Mouse (Mus musculus): ENCODE results near the gene Pip5k1a. TPM values are rescaled to one million over a fixed set of nuclear protein-coding genes. Genes with fewer than 3 reads are reported as not detected.
"Not testable (repeated sequence)": the region's sequence is repeated elsewhere in the genome, so short reads cannot be mapped to it uniquely, and the experiment has no call there.

The Pip5k1a gene
- polyA plus RNA-seq, 1 experiment from 2014 or later, result 19.5 TPM

DNA sequence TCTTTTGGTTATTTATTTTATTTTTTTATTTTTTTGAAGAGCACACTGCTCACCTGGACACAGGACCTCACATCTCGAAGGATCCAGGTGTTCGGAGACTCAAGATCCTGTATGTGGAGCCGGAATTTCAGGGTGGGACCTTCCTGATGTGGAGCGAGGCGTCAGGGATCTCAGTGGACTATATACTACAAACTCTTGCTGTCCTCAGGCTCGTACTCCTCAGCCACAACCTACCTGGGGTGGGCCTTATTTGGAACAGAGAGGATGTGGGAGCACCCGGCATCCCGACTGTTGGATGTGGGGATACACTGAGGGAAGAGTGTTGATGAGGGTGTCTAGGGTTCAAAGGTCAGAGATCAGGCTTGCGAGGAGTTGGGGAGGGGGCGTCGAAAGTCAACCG lies 27.4 kb upstream of the Pip5k1a start:
- peak overlapping the region; percentile 78 for H3K4me3 ChIP-seq

DNA sequence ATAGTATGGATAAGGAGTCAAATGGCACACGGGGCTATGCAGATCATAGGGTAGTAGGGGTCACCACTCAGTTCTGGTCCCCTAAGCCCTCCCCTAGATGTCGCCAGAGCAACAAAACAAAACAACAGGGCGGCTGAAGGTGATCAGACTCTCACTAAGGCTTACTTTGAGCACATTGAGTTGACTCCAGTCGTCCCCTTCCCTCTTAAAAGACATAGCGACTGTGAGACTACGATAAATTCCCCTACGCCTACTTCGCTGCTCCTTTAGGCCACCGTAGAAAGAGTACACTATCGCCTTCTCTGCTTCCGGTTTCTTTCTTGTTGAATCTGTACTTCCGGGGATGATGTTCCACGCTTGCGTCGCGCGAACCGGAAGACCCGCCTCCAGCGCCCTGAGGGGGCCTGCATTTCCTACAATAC lies 27.0 kb upstream of the Pip5k1a start, which contains the start of the genes Scnm1 and Lysmd1:
TSS of gene Scnm1 (minus strand) at position 332 of the 422 bp plus-strand sequence.
TSS of gene Lysmd1 (plus strand) at position 409 of the 422 bp plus-strand sequence.
- peak within 1 kb of the TSS; percentile 89 for H3K27ac ChIP-seq
- peak within 1 kb of the TSS; percentile 78 for H3K4me3 ChIP-seq
- WGBS, result 0% methylated on average over 20 of the region's 20 CpGs

More for the DNA sequence above, 27.4 kb upstream of the Pip5k1a start:
- peaks cover 34% of the 10 kb centered on the region for H3K36me3 ChIP-seq (replicated peaks)
- H3K9me3 ChIP-seq; H3K27me3 ChIP-seq (ENCODE audit: poor library complexity, severe bottlenecking); H3K27ac ChIP-seq; DNase-seq (ENCODE audit: extremely low spot score, low spot score): not testable (repeated sequence)
- no CpG with 5 or more reads among the region's 12 CpGs for WGBS
- H3K4me1 ChIP-seq, result peaks cover 29% of the 10 kb centered on the region

DNA sequence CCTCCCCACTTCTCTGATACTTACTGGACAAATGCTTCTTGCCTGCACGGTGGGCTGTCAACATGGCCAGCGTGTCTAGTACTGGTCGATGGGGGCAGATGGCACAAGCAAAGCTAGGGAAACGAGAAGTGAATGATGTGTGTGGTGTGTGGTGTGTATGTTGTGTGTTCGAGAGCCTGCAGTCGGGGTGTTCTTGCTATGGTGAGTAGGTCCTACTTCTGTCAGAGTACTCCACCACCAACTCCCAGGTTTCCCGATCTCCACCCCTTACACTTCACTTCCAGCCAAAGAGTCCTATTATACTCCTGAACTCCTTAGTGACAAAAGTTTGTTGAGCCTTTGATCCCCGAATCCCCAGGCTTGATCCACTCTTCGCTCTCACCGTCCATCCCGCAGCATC lies 26.4 kb upstream of the Pip5k1a start:
- peaks cover 31% of the 10 kb centered on the region for H3K4me1 ChIP-seq
- H3K36me3 ChIP-seq (replicated peaks), result peaks cover 43% of the 10 kb centered on the region
- H3K27ac ChIP-seq, result peak overlapping the region; percentile 89
- peak overlapping the region; percentile 78 for H3K4me3 ChIP-seq
- H3K27me3 ChIP-seq (ENCODE audit: poor library complexity, severe bottlenecking), result no peaks in the 10 kb centered on the region
- WGBS, result 64% methylated on average over 11 of the region's 11 CpGs
- no peak for DNase-seq (ENCODE audit: extremely low spot score, low spot score)
- H3K9me3 ChIP-seq, result no peaks in the 10 kb centered on the region

More for the DNA sequence above, 27.0 kb upstream of the Pip5k1a start, which contains the start of the genes Scnm1 and Lysmd1:
- Histone ChIP-seq H3K36me3 (replicated peaks) (peaks cover 38% of the 10 kb centered on the region), H3K27me3 (ENCODE audit: poor library complexity, severe bottlenecking) (no peaks in the 10 kb centered on the region), H3K9me3 (no peaks in the 10 kb centered on the region), H3K4me1 (peaks cover 31% of the 10 kb centered on the region)
- DNase-seq (ENCODE audit: extremely low spot score, low spot score), result peak; percentile 90

- H3K4me3 ChIP-seq, result peak overlapping the region; percentile 78; the same call in 1 of the 2 replicates
Measured at GRCm38 (mm10) chr3:95132389-95132788, 25.7 kb upstream of the Pip5k1a start.

DNA sequence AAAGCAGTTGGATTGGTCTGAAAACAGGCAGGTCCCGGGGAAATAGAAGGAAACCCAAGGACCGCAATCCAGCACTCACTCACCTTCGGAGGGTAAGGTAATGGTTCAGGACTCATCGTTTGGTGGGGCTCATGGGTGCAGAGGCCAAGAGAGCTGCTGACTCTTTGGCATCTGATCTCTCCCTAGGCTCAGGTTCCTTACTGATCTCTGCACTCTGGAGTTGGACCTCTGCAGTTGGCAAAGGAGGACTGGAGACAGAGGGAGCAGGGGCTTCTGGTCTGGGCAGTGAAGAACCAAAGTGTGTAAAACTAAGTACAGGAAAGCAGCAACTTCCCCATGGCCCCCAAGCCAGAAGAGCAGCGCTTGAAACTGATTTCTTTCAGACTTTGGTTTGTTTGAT lies 23.4 kb upstream of the Pip5k1a start:
- Histone ChIP-seq H3K4me3 (no peak overlapping the region), H3K27ac (no peak overlapping the region), H3K36me3 (replicated peaks) (peaks cover 50% of the 10 kb centered on the region), H3K27me3 (ENCODE audit: poor library complexity, severe bottlenecking) (no peaks in the 10 kb centered on the region), H3K4me1 (peaks cover 17% of the 10 kb centered on the region), H3K9me3 (no peaks in the 10 kb centered on the region)
- no peak for DNase-seq (ENCODE audit: extremely low spot score, low spot score)
- WGBS, result 87% methylated on average over 5 of the region's 5 CpGs

More at GRCm38 (mm10) chr3:95132389-95132788, 25.7 kb upstream of the Pip5k1a start:
- 85% methylated on average over 2 of the region's 2 CpGs for WGBS
- not testable (repeated sequence) for DNase-seq (ENCODE audit: extremely low spot score, low spot score); H3K27me3 ChIP-seq (ENCODE audit: poor library complexity, severe bottlenecking); H3K9me3 ChIP-seq; H3K27ac ChIP-seq
- Histone ChIP-seq H3K36me3 (replicated peaks) (peaks cover 46% of the 10 kb centered on the region), H3K4me1 (peaks cover 28% of the 10 kb centered on the region)

DNA sequence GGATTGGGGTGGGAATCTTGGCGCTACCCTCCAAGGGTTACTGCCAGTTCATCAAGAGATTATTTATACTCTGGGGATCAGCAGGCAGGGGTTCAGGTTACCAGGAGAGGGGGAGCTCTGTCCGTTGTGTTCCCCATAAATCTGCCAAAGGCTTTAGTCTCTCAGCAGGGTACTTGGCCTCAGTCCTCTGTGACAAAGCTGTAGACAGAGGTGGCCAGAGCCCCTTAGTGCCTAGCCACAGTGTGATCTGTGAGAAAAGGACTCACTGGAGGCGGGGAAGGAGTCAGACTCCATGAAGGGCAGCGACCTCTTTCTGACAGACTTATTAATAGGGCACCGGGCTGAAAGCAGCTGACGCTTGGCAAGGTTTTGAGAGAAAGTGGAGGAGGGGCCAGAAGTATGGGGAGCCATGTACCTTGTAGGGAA lies 22.5 kb upstream of the Pip5k1a start:
- no peak for DNase-seq (ENCODE audit: extremely low spot score, low spot score)
- peaks cover 17% of the 10 kb centered on the region for H3K4me1 ChIP-seq
- 0 out of 2 replicates have a peak overlapping the region, but pooled peaks have one; percentile 4 for H3K27ac ChIP-seq
- no peaks in the 10 kb centered on the region for H3K27me3 ChIP-seq (ENCODE audit: poor library complexity, severe bottlenecking)
- H3K9me3 ChIP-seq, result no peaks in the 10 kb centered on the region
- H3K36me3 ChIP-seq (replicated peaks), result peaks cover 50% of the 10 kb centered on the region
- 61% methylated on average over 6 of the region's 6 CpGs for WGBS
- no peak overlapping the region for H3K4me3 ChIP-seq

DNA sequence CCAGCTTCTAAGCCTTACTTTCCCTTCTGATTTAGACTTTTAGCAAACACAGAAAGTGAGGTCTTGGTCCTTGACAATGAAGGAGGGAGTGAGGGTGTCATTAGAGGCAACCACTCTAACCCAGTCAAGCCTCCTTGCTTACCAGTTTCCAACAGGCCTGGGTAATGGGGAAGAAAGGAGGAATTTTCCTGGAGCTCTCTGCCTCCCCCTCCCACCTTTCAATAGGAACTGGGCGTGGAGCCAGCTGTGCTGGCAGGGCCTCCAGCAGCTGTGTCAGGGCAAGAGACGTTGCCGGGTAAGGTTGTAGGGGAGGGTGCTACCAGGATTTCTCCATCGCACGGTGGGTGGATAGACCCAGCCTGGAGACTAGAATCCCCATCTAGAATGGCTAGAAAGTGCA lies 18.2 kb upstream of the Pip5k1a start:
- H3K36me3 ChIP-seq (replicated peaks), result peaks cover 61% of the 10 kb centered on the region
- WGBS, result 61% methylated on average over 5 of the region's 5 CpGs
- H3K4me1 ChIP-seq, result 0 out of 2 replicates have a peak, but pooled peaks cover 7% of the 10 kb centered on the region
- H3K4me3 ChIP-seq, result no peak overlapping the region
- H3K9me3 ChIP-seq, result no peaks in the 10 kb centered on the region
- H3K27me3 ChIP-seq (ENCODE audit: poor library complexity, severe bottlenecking), result no peaks in the 10 kb centered on the region
- no peak overlapping the region for H3K27ac ChIP-seq
- DNase-seq (ENCODE audit: extremely low spot score, low spot score), result no peak

DNA sequence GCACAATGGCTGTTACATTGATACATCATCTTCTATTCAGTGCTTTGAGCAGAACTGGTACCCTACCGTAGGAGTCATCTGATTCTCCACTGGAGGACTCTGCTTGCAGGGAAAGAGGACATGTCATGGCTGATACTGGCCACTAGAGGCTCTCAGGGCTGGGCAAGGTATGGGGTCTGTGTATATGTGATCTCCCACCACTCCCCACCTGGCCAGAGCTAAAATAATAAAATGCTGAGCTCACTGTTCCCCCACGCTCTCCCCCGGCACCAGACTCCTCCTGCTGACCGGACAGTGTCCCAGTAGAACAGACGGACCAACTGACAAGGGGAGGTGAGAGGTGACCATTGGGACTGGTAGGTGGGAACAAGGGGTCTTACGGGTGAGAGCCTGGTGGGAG lies 17.5 kb upstream of the Pip5k1a start, which contains the start of gene Tmod4:
TSS of gene Tmod4 (plus strand) at position 231 of the 400 bp plus-strand sequence.
- Histone ChIP-seq H3K9me3 (no peaks in the 10 kb centered on the region), H3K4me3 (no peak within 1 kb of the TSS), H3K27me3 (ENCODE audit: poor library complexity, severe bottlenecking) (no peaks in the 10 kb centered on the region), H3K36me3 (replicated peaks) (peaks cover 61% of the 10 kb centered on the region), H3K27ac (no peak within 1 kb of the TSS), H3K4me1 (0 out of 2 replicates have a peak, but pooled peaks cover 7% of the 10 kb centered on the region)
- no peak for DNase-seq (ENCODE audit: extremely low spot score, low spot score)
- WGBS, result 75% methylated on average over 6 of the region's 6 CpGs

- Histone ChIP-seq H3K27me3 (ENCODE audit: poor library complexity, severe bottlenecking) (no peaks in the 10 kb centered on the region), H3K27ac (no peak overlapping the region), H3K36me3 (replicated peaks) (peaks cover 71% of the 10 kb centered on the region), H3K4me3 (no peak overlapping the region), H3K9me3 (no peaks in the 10 kb centered on the region), H3K4me1 (0 out of 2 replicates have a peak, but pooled peaks cover 4% of the 10 kb centered on the region)
- no peak for DNase-seq (ENCODE audit: extremely low spot score, low spot score)
- WGBS, result 94% methylated on average over 6 of the region's 6 CpGs
Measured at GRCm38 (mm10) chr3:95121580-95121979, 14.8 kb upstream of the Pip5k1a start.

- no peak overlapping the region for H3K27ac ChIP-seq
- DNase-seq (ENCODE audit: extremely low spot score, low spot score), result no peak
- H3K27me3 ChIP-seq (ENCODE audit: poor library complexity, severe bottlenecking), result no peaks in the 10 kb centered on the region
- H3K4me3 ChIP-seq, result no peak overlapping the region
- no peaks in the 10 kb centered on the region for H3K9me3 ChIP-seq
- WGBS, result 92% methylated on average over 2 of the region's 2 CpGs
- H3K4me1 ChIP-seq, result peaks cover 1% of the 10 kb centered on the region
- H3K36me3 ChIP-seq (replicated peaks), result peaks cover 92% of the 10 kb centered on the region
Measured at GRCm38 (mm10) chr3:95117751-95118150, 11.0 kb upstream of the Pip5k1a start.

- 96% methylated on average over 1 of the region's 1 CpGs for WGBS
- H3K4me1 ChIP-seq, result peaks cover 15% of the 10 kb centered on the region
- H3K4me3 ChIP-seq, result peak overlapping the region; percentile 72
- H3K36me3 ChIP-seq (replicated peaks), result peaks cover 42% of the 10 kb centered on the region
- H3K9me3 ChIP-seq, result no peaks in the 10 kb centered on the region
- H3K27ac ChIP-seq, result no peak overlapping the region
- H3K27me3 ChIP-seq (ENCODE audit: poor library complexity, severe bottlenecking), result no peaks in the 10 kb centered on the region
- DNase-seq (ENCODE audit: extremely low spot score, low spot score), result no peak
Measured at GRCm38 (mm10) chr3:95112760-95113159, 6.0 kb upstream of the Pip5k1a start.

- H3K36me3 ChIP-seq (replicated peaks), result peaks cover 26% of the 10 kb centered on the region
- H3K4me3 ChIP-seq, result peak within 1 kb of the TSS; percentile 72
- H3K4me1 ChIP-seq, result peaks cover 19% of the 10 kb centered on the region
- peak; percentile 93 for DNase-seq (ENCODE audit: extremely low spot score, low spot score)
- peak within 1 kb of the TSS; percentile 95 for H3K27ac ChIP-seq
- H3K27me3 ChIP-seq (ENCODE audit: poor library complexity, severe bottlenecking), result no peaks in the 10 kb centered on the region
- 2% methylated on average over 54 of the region's 54 CpGs for WGBS
- H3K9me3 ChIP-seq, result no peaks in the 10 kb centered on the region
Measured at GRCm38 (mm10) chr3:95110911-95111726, 4.4 kb upstream of the Pip5k1a start, which contains the start of gene Vps72. TSS of gene Vps72 (plus strand) at chr3:95111022.

DNA sequence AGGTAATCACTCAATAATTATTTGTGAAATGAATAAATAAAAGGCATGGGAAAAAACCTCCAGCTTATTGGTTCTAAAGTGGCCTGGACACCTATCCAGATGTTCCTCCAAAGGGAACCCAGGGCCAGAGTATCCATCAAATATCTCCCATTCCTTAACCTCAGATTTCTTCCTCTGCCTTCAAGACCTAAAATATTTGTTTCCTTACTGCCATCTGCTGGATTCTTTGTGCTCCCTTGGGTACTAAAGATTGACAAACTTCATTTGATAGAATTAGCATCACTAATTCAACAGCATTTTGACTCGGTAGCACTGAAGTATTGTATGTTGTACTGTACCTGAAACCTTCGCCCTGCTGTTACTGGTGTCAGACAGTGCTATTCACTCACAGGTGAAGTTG lies 1.2 kb upstream of the Pip5k1a start:
- WGBS, result 80% methylated on average over 2 of the region's 2 CpGs
- no peaks in the 10 kb centered on the region for H3K9me3 ChIP-seq
- peaks cover 11% of the 10 kb centered on the region for H3K36me3 ChIP-seq (replicated peaks)
- no peak for DNase-seq (ENCODE audit: extremely low spot score, low spot score)
- H3K4me1 ChIP-seq, result peaks cover 31% of the 10 kb centered on the region
- no peak overlapping the region for H3K27ac ChIP-seq
- no peaks in the 10 kb centered on the region for H3K27me3 ChIP-seq (ENCODE audit: poor library complexity, severe bottlenecking)
- no peak overlapping the region for H3K4me3 ChIP-seq
